Mouse (Mus musculus) spleen, adult 12 weeks (tissue): ENCODE data around the gene Zfand6.

Source experiments
- DNase-seq: peaks from one replicate; pipeline ENCODE4 v3.0.0; 2022; ENCODE audit warnings: low spot score

Gene Zfand6

DNA sequence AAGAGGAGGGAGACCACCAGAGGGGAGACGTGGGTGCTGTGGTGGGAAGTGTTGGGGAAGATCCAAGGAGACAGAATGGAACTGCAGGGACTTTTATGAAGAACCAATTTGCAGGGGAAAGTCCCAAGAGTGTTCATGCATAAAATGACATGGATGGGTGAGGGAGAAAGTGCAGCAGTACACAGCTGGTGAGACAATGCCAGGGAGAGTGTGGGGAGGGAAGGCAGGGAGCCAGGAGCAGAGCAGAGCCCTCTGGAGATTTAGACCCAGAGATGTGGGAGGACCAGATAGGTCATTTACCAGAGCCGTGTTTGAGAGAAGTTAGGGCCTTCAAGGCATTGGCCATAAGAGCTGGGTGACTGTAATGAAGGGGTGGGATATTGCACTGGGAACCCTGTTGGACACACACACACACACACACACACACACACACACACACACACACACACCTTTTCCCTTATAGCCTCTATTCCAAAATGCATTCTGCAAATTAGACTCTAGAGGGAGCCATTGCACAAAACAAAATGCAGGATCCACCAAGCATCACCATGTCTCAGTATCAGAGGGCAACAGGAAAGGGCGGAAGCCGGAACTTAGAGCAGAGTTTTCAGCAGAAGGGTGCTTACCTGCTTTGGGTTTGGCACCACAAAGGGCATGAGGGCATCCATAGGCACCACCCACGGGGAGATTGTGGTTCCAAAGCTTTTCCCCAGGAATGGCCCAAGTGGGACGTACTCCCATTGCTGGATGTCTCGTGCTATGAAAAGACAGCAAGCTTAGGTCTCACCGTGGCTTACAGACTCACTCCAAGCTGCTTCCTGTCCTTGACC is 95.5 kb downstream of the Zfand6 start:
- DNase-seq = peak; percentile 48

DNA sequence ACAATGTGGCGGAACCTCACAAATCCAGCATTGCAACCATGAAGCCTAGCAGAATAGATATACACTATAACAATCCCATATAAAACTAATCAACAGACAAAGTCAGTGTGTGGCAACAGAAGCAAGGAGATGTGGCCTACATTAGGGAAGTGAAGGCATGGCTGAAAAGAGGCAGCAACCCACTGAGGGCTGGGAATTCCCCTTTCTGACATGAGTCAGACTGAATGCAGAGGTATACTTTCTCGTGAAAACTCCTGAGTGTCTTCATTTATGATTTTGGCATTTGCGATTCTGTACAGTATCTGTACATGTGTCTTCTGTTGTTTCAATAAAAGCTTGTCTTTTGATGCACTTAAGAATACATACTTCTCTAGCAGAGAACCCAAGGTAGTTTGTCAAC is 98.4 kb downstream of the Zfand6 start:
- DNase-seq = no peak

DNA sequence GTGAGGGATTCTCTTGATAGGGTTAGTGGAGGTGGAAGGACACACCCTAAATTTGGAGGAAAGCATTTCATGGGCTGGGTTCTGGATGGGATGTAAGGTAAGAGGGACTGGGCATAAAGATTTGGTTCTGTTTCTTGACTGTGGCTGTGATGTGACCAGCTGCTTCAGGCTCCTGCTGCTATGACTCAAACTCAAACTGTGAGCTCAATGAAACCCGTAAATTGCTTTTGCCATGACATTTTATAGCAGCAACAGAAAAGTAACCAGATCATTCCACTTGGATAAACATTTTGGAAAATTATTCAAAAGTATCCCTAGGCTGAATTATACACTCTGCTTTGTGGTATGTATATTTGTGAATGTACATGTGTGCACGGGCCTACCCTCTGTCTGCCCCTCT is 99.1 kb downstream of the Zfand6 start:
- DNase-seq = no peak

DNA sequence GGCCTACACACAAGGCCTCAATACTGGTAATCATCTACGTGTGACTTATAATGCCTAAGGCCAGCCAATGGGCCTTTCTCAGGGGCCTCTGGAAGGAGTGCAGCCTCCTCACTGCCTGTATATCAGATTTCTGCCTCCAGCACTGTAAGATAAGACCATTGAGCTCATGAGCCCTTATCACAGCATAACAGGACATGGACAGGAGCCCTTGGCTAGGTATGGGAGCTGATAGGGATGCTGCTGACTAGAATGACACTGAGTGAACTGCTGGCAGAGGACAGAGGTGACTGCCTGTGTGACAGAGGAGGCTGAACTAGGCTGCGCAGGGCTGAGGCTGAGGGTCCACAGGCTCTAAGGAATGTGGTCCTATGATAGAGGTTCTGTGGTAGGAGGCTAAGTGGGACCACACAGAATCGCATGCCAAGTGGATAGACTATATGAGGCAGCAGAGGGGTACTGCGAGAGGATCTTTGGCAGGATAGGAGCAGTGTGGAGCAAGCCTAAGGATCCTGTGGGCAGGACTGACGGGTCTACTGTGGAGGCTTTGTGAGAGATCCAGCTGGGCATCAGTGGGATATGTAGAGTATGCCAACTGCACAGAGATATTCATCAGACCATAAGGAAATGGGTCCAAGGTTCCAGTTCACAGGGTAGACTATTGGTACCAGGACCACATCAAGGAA is 102.5 kb downstream of the Zfand6 start:
- no peak for DNase-seq

DNA sequence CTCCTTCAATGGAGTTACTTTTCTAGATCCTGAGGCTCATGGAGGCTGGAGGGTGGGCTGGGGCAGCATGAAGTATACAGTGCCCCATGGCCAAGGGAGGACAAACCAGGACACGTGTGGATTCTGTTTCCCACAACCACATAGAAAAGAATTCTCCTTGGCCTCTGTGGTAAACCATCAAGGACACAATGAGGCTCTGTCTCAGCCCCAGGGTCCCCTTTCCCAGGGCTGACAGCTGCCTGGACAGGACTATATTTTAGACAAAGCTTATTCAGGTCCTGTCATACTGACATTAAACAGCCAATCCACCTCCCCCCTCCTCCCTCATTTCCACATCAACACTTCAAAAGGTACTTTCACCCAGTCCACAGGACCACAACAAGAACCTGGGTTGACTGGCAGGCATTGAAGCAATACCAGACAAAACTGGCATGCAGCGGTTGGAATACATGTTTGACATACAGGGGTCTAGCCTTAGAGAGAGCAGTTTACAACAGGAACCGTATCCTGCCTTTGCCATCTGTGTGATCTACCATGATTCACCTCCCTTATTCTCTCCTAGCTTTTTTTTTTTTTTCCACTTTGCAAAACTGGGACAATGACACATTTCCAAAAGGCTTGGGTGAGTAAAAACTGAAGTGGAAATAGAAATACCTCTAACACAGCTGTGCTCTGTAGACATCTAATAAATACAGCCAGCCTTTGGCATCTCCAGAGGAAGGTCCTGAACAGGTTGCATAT is 103.2 kb downstream of the Zfand6 start:
- no peak for DNase-seq

DNA sequence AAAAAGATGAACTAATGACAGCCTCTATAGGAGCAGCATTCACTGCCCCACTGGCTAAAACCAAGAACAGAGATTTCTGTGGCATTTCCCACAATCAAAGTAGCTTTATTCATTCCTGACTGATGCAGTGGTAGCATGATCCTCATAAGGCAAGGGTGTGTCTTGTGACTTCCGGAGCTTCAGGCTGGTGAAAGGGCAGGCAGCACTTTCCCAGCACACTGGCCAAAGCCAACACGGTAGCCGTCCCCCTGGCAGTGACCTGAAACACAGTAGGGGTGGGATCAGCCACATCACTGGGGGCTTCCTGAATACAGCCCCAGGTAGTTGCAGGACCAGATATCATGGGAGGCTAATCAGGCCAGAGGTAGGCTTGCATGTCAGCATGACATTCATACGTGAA is 104.7 kb downstream of the Zfand6 start:
- no peak for DNase-seq

DNA sequence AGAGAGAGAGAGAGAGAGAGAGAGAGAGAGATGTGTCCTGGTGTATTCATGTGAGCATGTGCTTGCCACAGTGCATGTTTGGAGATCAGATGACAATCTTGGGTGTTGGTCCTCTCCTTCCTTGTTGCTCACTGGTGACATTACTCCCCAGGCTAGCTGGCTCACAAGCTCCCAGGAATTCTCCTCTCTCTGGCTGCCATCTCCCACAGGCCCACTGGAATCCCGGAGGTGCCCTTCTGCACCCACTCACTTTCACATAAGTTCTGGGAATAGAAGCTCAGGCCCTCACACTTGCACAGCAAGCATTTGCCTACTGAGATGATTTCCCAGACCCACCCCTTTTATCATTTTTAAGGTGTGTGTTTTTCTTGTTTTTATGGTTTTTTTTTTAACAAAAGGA is 110.0 kb downstream of the Zfand6 start:
- DNase-seq = no peak

DNA sequence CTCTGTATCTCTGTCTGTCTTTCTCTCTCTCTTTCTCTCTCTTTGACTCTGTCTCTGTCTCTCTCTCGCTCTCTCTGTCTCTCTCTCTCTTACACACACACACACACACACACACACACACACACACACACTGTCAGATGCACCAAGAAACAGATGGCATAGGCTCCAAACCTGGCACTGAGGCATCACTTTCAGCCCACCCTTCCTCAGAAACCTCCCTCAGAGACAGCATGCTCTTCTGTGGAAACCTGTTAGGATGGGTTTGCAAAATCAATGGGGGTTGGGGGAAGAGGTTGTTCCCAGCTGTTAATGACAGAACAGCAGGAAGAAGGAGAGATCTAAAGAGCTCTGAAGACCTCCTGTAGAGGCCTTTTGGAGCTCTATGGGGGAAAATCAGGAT is 110.9 kb downstream of the Zfand6 start:
- no peak for DNase-seq

DNA sequence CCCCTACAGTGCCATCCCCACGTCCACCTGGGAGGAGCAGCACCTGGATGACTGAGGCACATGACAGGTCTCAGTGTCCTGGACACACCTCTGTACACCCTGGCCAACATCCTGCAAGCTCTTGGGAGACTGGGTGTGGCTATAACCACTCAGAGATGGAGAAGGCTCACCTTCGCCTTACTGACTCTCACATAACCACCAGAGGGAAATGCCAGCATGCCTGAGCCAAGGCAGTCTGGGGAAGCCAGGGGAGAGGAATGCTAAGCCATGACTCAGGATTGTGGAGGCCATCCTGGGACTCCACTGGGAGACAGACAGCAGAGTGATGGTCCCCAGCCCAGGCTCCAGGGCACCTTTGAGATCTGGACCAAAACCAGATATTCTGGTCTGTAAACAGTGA is 112.7 kb downstream of the Zfand6 start:
- no peak for DNase-seq

DNA sequence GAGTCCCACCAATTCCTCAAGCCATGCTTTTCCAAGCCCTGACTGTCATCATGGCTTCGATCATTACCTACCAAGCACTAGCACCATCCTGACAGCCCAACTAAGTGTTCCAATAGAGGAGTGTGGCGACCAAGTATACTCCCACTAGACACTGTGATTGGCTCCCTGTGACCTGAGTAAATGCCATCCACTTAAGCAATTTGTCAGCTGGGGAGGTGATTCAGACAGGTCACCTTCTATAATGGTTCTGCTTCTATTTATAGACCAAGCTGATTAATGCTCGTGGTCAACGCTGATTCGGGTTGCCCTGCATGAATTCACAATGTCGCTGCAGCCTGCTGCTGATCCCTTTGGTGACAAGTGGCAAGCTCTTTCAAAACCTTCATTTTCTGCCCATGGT is 123.6 kb downstream of the Zfand6 start:
- DNase-seq = no peak

DNA sequence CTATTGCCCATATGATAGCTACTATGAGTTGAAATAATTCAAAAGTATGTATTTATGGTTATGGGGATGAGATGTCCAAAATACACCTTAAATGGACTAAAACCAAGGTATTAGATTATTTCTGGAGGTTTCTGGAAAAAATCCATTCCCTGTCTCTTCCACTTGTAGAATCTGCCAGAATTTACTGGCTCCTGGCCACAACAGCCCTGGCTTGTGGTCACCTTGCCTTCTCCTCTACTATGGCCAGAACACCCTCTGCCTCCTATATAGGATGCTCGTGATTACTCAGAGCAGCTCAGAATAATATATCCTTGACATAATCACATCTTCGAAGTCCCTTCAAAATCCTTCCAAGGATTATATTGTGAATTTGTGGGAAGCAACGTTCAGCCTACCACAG is 125.5 kb downstream of the Zfand6 start:
- no peak for DNase-seq
